Mouse (Mus musculus): ENCODE measurements around the gene Lrrc8d.

- no peak for TF ChIP-seq POLR2A (IDR thresholded peaks at IDR 0.05; ENCODE audit: control insufficient read depth in 1 of 2, insufficient read depth in 1 of 2, low read depth in 1 of 2, low read length in 2 of 2, poor library complexity in 1 of 2)
- no peak for TF ChIP-seq RCOR1 (IDR thresholded peaks at IDR 0.05; ENCODE audit: low read depth, low read length)
Measured at GRCm38 (mm10) chr5:105787577-105787976, 87.8 kb downstream of the Lrrc8d start.

Measured in MEL (cell line).